Mouse (Mus musculus) thymus, adult 2 months (tissue): ENCODE measurements at regions not wholly inside any gene's neighbourhood (a gene's known extent, or its start where the extent isn't known, plus 50 kb on each side); places are given as distances from the start of the nearest gene placed in this dataset.

ENCODE experiments used
- CTCF ChIP-seq: fragments of 200-500 bp; IDR thresholded peaks from 2 replicates; pipeline ENCODE4 v1.5.1; 2012; ENCODE audit warnings: mild to moderate bottlenecking, control low read depth, low read length, moderate library complexity, borderline replicate concordance; ENCODE audit not compliant: control insufficient read depth, poor library complexity, insufficient read depth; ENCODE audit errors: extremely low read depth
- POLR2A ChIP-seq: fragments of 200-500 bp; IDR thresholded peaks from 2 replicates; pipeline ENCODE4 v1.6.1; 2012; ENCODE audit warnings: mild to moderate bottlenecking, low read length, control low read depth, moderate library complexity; ENCODE audit not compliant: control insufficient read depth, poor library complexity, insufficient read depth; ENCODE audit errors: extremely low read depth

- TF ChIP-seq CTCF: no peak
- no peak for TF ChIP-seq POLR2A
Observed at GRCm38 (mm10) chr4:131015156-131015555, 71.0 kb downstream of the Matn1 start.
